Mouse (Mus musculus): ENCODE measurements around the gene Ppm1h. TPM values are rescaled to one million over a fixed set of nuclear protein-coding genes. Genes with fewer than 3 reads are reported as not detected.

Ppm1h gene
- polyA plus RNA-seq, 1 experiment from 2014 or later, result 6.5 TPM

- Histone ChIP-seq H3K4me2 (peak overlapping the region; percentile 90), H3K9me3 (replicated peaks) (no peaks in the 10 kb centered on the region), H3K4me1 (peaks cover 17% of the 10 kb centered on the region; the same call in 1 of the 2 replicates), H3K36me3 (ENCODE audit: poor library complexity, severe bottlenecking) (no peaks in the 10 kb centered on the region), H3K9ac (peak overlapping the region; percentile 86), H3K27ac (no peak overlapping the region; the same call in 1 of the 2 replicates), H3K4me3 (peak overlapping the region; percentile 75), H3K27me3 (peaks cover 10% of the 10 kb centered on the region; the same call in 1 of the 2 replicates)
- WGBS, result 3% methylated on average over 18 of the region's 19 CpGs
- peak; percentile 16; the same call in 1 of the 2 replicates for ATAC-seq
Measured at GRCm38 (mm10) chr10:122680387-122681084, 2.0 kb downstream of the Ppm1h start.

- peaks cover 17% of the 10 kb centered on the region; the same call in 1 of the 2 replicates for H3K4me1 ChIP-seq
- no peak overlapping the region for H3K27ac ChIP-seq
- H3K9me3 ChIP-seq (replicated peaks), result no peaks in the 10 kb centered on the region
- peaks cover 8% of the 10 kb centered on the region; the same call in 1 of the 2 replicates for H3K27me3 ChIP-seq
- WGBS, result 25% methylated on average over 4 of the region's 4 CpGs
- no peak overlapping the region for H3K4me3 ChIP-seq
- no peak for ATAC-seq
- H3K4me2 ChIP-seq, result no peak overlapping the region
- H3K36me3 ChIP-seq (ENCODE audit: poor library complexity, severe bottlenecking), result no peaks in the 10 kb centered on the region
- no peak overlapping the region for H3K9ac ChIP-seq
Measured at GRCm38 (mm10) chr10:122681085-122681408, 2.5 kb downstream of the Ppm1h start.

GRCm38 (mm10) chr10:122683819-122684330 is 5.3 kb downstream of the Ppm1h start:
- Histone ChIP-seq H3K9me3 (replicated peaks) (no peaks in the 10 kb centered on the region), H3K4me1 (peaks cover 13% of the 10 kb centered on the region; the same call in 1 of the 2 replicates), H3K27me3 (no peaks in the 10 kb centered on the region), H3K4me2 (no peak overlapping the region), H3K27ac (no peak overlapping the region), H3K4me3 (no peak overlapping the region), H3K36me3 (ENCODE audit: poor library complexity, severe bottlenecking) (no peaks in the 10 kb centered on the region), H3K9ac (no peak overlapping the region)
- ATAC-seq, result no peak
- 83% methylated on average over 5 of the region's 5 CpGs for WGBS

- 74% methylated on average over 1 of the region's 1 CpGs for WGBS
- no peak overlapping the region for H3K9ac ChIP-seq
- ATAC-seq, result no peak
- no peaks in the 10 kb centered on the region for H3K27me3 ChIP-seq
- no peaks in the 10 kb centered on the region for H3K9me3 ChIP-seq (replicated peaks)
- no peak overlapping the region for H3K4me2 ChIP-seq
- H3K4me1 ChIP-seq, result peaks cover 5% of the 10 kb centered on the region; the same call in 1 of the 2 replicates
- H3K36me3 ChIP-seq (ENCODE audit: poor library complexity, severe bottlenecking), result no peaks in the 10 kb centered on the region
- no peak overlapping the region for H3K27ac ChIP-seq
- H3K4me3 ChIP-seq, result no peak overlapping the region
Measured at GRCm38 (mm10) chr10:122685297-122685696, 6.7 kb downstream of the Ppm1h start.

GRCm38 (mm10) chr10:122685836-122686531 is 7.4 kb downstream of the Ppm1h start:
- H3K4me1 ChIP-seq, result no peaks in the 10 kb centered on the region
- 88% methylated on average over 19 of the region's 19 CpGs for WGBS
- H3K27me3 ChIP-seq, result no peaks in the 10 kb centered on the region
- no peak for ATAC-seq
- no peak overlapping the region for H3K27ac ChIP-seq
- H3K4me3 ChIP-seq, result no peak overlapping the region
- no peak overlapping the region for H3K4me2 ChIP-seq
- no peaks in the 10 kb centered on the region for H3K9me3 ChIP-seq (replicated peaks)
- H3K9ac ChIP-seq, result no peak overlapping the region
- H3K36me3 ChIP-seq (ENCODE audit: poor library complexity, severe bottlenecking), result no peaks in the 10 kb centered on the region

GRCm38 (mm10) chr10:122690698-122691097 is 12.1 kb downstream of the Ppm1h start:
- H3K4me2 ChIP-seq, result no peak overlapping the region

GRCm38 (mm10) chr10:122693158-122693777 is 14.7 kb downstream of the Ppm1h start:
- H3K9ac ChIP-seq, result no peak overlapping the region
- WGBS, result 59% methylated on average over 12 of the region's 12 CpGs
- H3K4me2 ChIP-seq, result no peak overlapping the region
- H3K27ac ChIP-seq, result no peak overlapping the region
- H3K4me1 ChIP-seq, result peaks cover 6% of the 10 kb centered on the region; the same call in 1 of the 2 replicates
- no peaks in the 10 kb centered on the region for H3K27me3 ChIP-seq
- H3K4me3 ChIP-seq, result no peak overlapping the region
- ATAC-seq, result peak; percentile 77
- H3K9me3 ChIP-seq (replicated peaks), result no peaks in the 10 kb centered on the region
- H3K36me3 ChIP-seq (ENCODE audit: poor library complexity, severe bottlenecking), result no peaks in the 10 kb centered on the region

More at GRCm38 (mm10) chr10:122690698-122691097, 12.1 kb downstream of the Ppm1h start:
- H3K4me3 ChIP-seq, result no peak overlapping the region
- H3K9ac ChIP-seq, result no peak overlapping the region
- H3K9me3 ChIP-seq (replicated peaks), result no peaks in the 10 kb centered on the region
- H3K4me1 ChIP-seq, result peaks cover 6% of the 10 kb centered on the region; the same call in 1 of the 2 replicates
- no peak overlapping the region for H3K27ac ChIP-seq
- H3K36me3 ChIP-seq (ENCODE audit: poor library complexity, severe bottlenecking), result no peaks in the 10 kb centered on the region
- no peak for ATAC-seq
- 88% methylated on average over 6 of the region's 6 CpGs for WGBS
- H3K27me3 ChIP-seq, result no peaks in the 10 kb centered on the region

- Histone ChIP-seq H3K9me3 (replicated peaks) (no peaks in the 10 kb centered on the region), H3K27me3 (no peaks in the 10 kb centered on the region), H3K4me1 (peaks cover 6% of the 10 kb centered on the region; the same call in 1 of the 2 replicates), H3K4me3 (no peak overlapping the region), H3K27ac (no peak overlapping the region), H3K4me2 (no peak overlapping the region), H3K9ac (no peak overlapping the region), H3K36me3 (ENCODE audit: poor library complexity, severe bottlenecking) (no peaks in the 10 kb centered on the region)
- WGBS, result 64% methylated on average over 14 of the region's 17 CpGs
- ATAC-seq, result no peak
Measured at GRCm38 (mm10) chr10:122693911-122694618, 15.5 kb downstream of the Ppm1h start.

GRCm38 (mm10) chr10:122696335-122696734 is 17.8 kb downstream of the Ppm1h start:
- 88% methylated on average over 1 of the region's 1 CpGs for WGBS
- no peak overlapping the region for H3K4me2 ChIP-seq
- no peaks in the 10 kb centered on the region for H3K27me3 ChIP-seq
- no peak overlapping the region for H3K4me3 ChIP-seq
- no peak overlapping the region for H3K27ac ChIP-seq
- no peak for ATAC-seq
- no peaks in the 10 kb centered on the region for H3K9me3 ChIP-seq (replicated peaks)
- no peak overlapping the region for H3K9ac ChIP-seq
- no peaks in the 10 kb centered on the region for H3K36me3 ChIP-seq (ENCODE audit: poor library complexity, severe bottlenecking)
- peaks cover 6% of the 10 kb centered on the region; the same call in 1 of the 2 replicates for H3K4me1 ChIP-seq

- H3K4me1 ChIP-seq, result peaks cover 2% of the 10 kb centered on the region; the same call in 1 of the 2 replicates
- WGBS, result 91% methylated on average over 5 of the region's 5 CpGs
- no peaks in the 10 kb centered on the region for H3K27me3 ChIP-seq
- no peaks in the 10 kb centered on the region for H3K9me3 ChIP-seq (replicated peaks)
- no peak for ATAC-seq
- H3K4me2 ChIP-seq, result no peak overlapping the region
- H3K4me3 ChIP-seq, result no peak overlapping the region
- H3K9ac ChIP-seq, result no peak overlapping the region
- H3K27ac ChIP-seq, result no peak overlapping the region
- no peaks in the 10 kb centered on the region for H3K36me3 ChIP-seq (ENCODE audit: poor library complexity, severe bottlenecking)
Measured at GRCm38 (mm10) chr10:122698347-122698746, 19.8 kb downstream of the Ppm1h start.

GRCm38 (mm10) chr10:122704901-122705300 is 26.3 kb downstream of the Ppm1h start:
- Histone ChIP-seq H3K4me3 (no peak overlapping the region), H3K4me2 (no peak overlapping the region), H3K4me1 (peaks cover 3% of the 10 kb centered on the region; the same call in 1 of the 2 replicates), H3K36me3 (ENCODE audit: poor library complexity, severe bottlenecking) (no peaks in the 10 kb centered on the region), H3K27ac (no peak overlapping the region), H3K9ac (no peak overlapping the region), H3K9me3 (replicated peaks) (no peaks in the 10 kb centered on the region), H3K27me3 (no peaks in the 10 kb centered on the region)
- 84% methylated on average over 5 of the region's 5 CpGs for WGBS
- no peak for ATAC-seq
